Mouse (Mus musculus) MEL (cell line): ENCODE measurements around the gene Mrpl24. TPM values are rescaled to one million over a fixed set of nuclear protein-coding genes. Genes with fewer than 3 reads are reported as not detected.

Experiments
- DNase-seq: peaks from one replicate; pipeline ENCODE4 v3.0.0; 2011; ENCODE audit warnings: low read depth, low spot score
- H3K27ac ChIP-seq: 2 replicates; pipeline ENCODE4 v1.5.1; 2012; ENCODE audit warnings: low read depth, mild to moderate bottlenecking, control low read depth, low read length, moderate library complexity; ENCODE audit not compliant: control insufficient read depth
- H3K27me3 ChIP-seq, 2 experiments: fragments of 150-350 bp in 1 of 2; sonication (generic) in 1 of 2; 2 replicates each; pipeline ENCODE4 v1.6.1; 2012; ENCODE audit warnings: low read length in 2 of 2, mild to moderate bottlenecking in 2 of 2, improper control_type of control experiment in 1 of 2, moderate library complexity in 1 of 2; ENCODE audit not compliant: insufficient read depth in 2 of 2, control insufficient read depth in 1 of 2
- H3K36me3 ChIP-seq, 2 experiments: 2 replicates each; pipeline ENCODE4 v1.6.1; 2012 to 2014; ENCODE audit warnings: low read length in 2 of 2, improper control_type of control experiment in 1 of 2, inconsistent platforms in 1 of 2, mild to moderate bottlenecking in 1 of 2; ENCODE audit not compliant: insufficient read depth in 2 of 2, control insufficient read depth in 1 of 2
- H3K4me1 ChIP-seq, 2 experiments: fragments of 150-350 bp in 1 of 2; sonication (generic) in 1 of 2; 2 replicates each; pipeline ENCODE4 v1.6.1; 2012; ENCODE audit warnings: low read length in 2 of 2, improper control_type of control experiment in 1 of 2, mild to moderate bottlenecking in 1 of 2; ENCODE audit not compliant: insufficient read depth in 2 of 2, control insufficient read depth in 1 of 2
- H3K4me3 ChIP-seq, 2 experiments: fragments of 150-350 bp in 1 of 2; sonication (generic) in 1 of 2; 2 replicates each; pipeline ENCODE4 v1.5.1; 2012; ENCODE audit warnings: low read depth in 2 of 2, low read length in 2 of 2, mild to moderate bottlenecking in 2 of 2, moderate library complexity in 2 of 2, control low read depth in 1 of 2, improper control_type of control experiment in 1 of 2; ENCODE audit not compliant: control insufficient read depth in 1 of 2, insufficient read depth in 1 of 2
- H3K79me2 ChIP-seq: 2 replicates; pipeline ENCODE4 v1.6.1; 2012; ENCODE audit warnings: mild to moderate bottlenecking, low read length, moderate library complexity; ENCODE audit not compliant: control insufficient read depth, poor library complexity, insufficient read depth
- H3K9ac ChIP-seq: 2 replicates; pipeline ENCODE4 v1.6.1; 2012; ENCODE audit warnings: low read depth, mild to moderate bottlenecking, control low read depth, low read length, moderate library complexity; ENCODE audit not compliant: control insufficient read depth, poor library complexity, severe bottlenecking
- H3K9me3 ChIP-seq: fragments of 150-350 bp; sonication (generic); replicated peaks from 2 replicates; pipeline ENCODE4 v1.6.1; 2012; ENCODE audit warnings: mild to moderate bottlenecking, low read length, improper control_type of control experiment, moderate library complexity; ENCODE audit not compliant: insufficient read depth
- BHLHE40 ChIP-seq: IDR thresholded peaks from 2 replicates; pipeline ENCODE4 v1.6.1; 2012; ENCODE audit warnings: low read depth, mild to moderate bottlenecking, inconsistent platforms, low read length, improper control_type of control experiment, borderline replicate concordance
- CHD1 ChIP-seq: IDR thresholded peaks from 2 replicates; pipeline ENCODE4 v1.6.1; 2012; ENCODE audit warnings: low read depth, mild to moderate bottlenecking, inconsistent platforms, low read length, improper control_type of control experiment
- CHD2 ChIP-seq: IDR thresholded peaks from 2 replicates; pipeline ENCODE4 v1.6.1; 2011; ENCODE audit warnings: low read length, improper control_type of control experiment
- E2F4 ChIP-seq: IDR thresholded peaks from 2 replicates; pipeline ENCODE4 v1.6.1; 2011; ENCODE audit warnings: low read depth, low read length, improper control_type of control experiment, borderline replicate concordance
- ELF1 ChIP-seq: IDR thresholded peaks from 2 replicates; pipeline ENCODE4 v1.6.1; 2014; ENCODE audit warnings: low read depth, mild to moderate bottlenecking, inconsistent platforms, low read length, improper control_type of control experiment, moderate library complexity
- EP300 ChIP-seq, 2 experiments: IDR thresholded peaks; 2 replicates each; pipeline ENCODE4 v1.6.1; 2011; ENCODE audit warnings: improper control_type of control experiment in 2 of 2, low read length in 2 of 2, low read depth in 1 of 2, mild to moderate bottlenecking in 1 of 2
- GABPA ChIP-seq: IDR thresholded peaks from 2 replicates; pipeline ENCODE4 v1.6.1; 2012; ENCODE audit warnings: low read depth, mild to moderate bottlenecking, inconsistent platforms, low read length, improper control_type of control experiment, moderate library complexity
- HCFC1 ChIP-seq: IDR thresholded peaks from 2 replicates; pipeline ENCODE4 v1.6.1; 2012; ENCODE audit warnings: low read depth, mild to moderate bottlenecking, inconsistent platforms, low read length, improper control_type of control experiment, moderate library complexity
- JUND ChIP-seq: IDR thresholded peaks from 2 replicates; pipeline ENCODE4 v1.6.1; 2011; ENCODE audit warnings: low read depth, mild to moderate bottlenecking, improper control_type of control experiment, low read length
- KAT2A ChIP-seq: conservative IDR thresholded peaks from 2 replicates; pipeline ENCODE4 v1.6.1; 2012; ENCODE audit warnings: low read depth, low read length, improper control_type of control experiment, inconsistent platforms
- MAX ChIP-seq: IDR thresholded peaks from 2 replicates; pipeline ENCODE4 v1.6.1; 2011; ENCODE audit warnings: low read length, improper control_type of control experiment
- MXI1 ChIP-seq: IDR thresholded peaks from 2 replicates; pipeline ENCODE4 v1.6.1; 2011; ENCODE audit warnings: mild to moderate bottlenecking, low read depth, low read length, improper control_type of control experiment
- MYC ChIP-seq: IDR thresholded peaks from 2 replicates; pipeline ENCODE4 v1.6.1; 2011; ENCODE audit warnings: low read depth, mild to moderate bottlenecking, low read length, improper control_type of control experiment, moderate library complexity
- NELFE ChIP-seq: IDR thresholded peaks from 2 replicates; pipeline ENCODE4 v1.6.1; 2011; ENCODE audit warnings: low read depth, low read length, improper control_type of control experiment
- NRF1 ChIP-seq: IDR thresholded peaks from 2 replicates; pipeline ENCODE4 v1.6.1; 2014; ENCODE audit warnings: low read depth, mild to moderate bottlenecking, inconsistent platforms, low read length, improper control_type of control experiment, moderate library complexity; ENCODE audit not compliant: poor library complexity, insufficient read depth, severe bottlenecking
- POLR2A ChIP-seq, 2 experiments: IDR thresholded peaks; 2 replicates each; pipeline ENCODE4 v1.6.1; 2011 to 2012; ENCODE audit warnings: low read length in 2 of 2, mild to moderate bottlenecking in 2 of 2, control low read depth in 1 of 2, improper control_type of control experiment in 1 of 2, low read depth in 1 of 2, moderate library complexity in 1 of 2; ENCODE audit not compliant: control insufficient read depth in 1 of 2, insufficient read depth in 1 of 2, poor library complexity in 1 of 2
- POLR2AphosphoS2 ChIP-seq: IDR thresholded peaks from 2 replicates; pipeline ENCODE4 v1.6.1; 2011; ENCODE audit warnings: low read length, improper control_type of control experiment
- POLR2AphosphoS5 ChIP-seq: IDR thresholded peaks from 2 replicates; pipeline ENCODE4 v1.6.1; 2012; ENCODE audit warnings: low read depth, borderline replicate concordance, mild to moderate bottlenecking, inconsistent platforms, low read length, moderate library complexity, mixed read lengths
- SIN3A ChIP-seq: IDR thresholded peaks from 2 replicates; pipeline ENCODE4 v1.6.1; 2012; ENCODE audit warnings: low read length, improper control_type of control experiment, inconsistent platforms
- TBP ChIP-seq: IDR thresholded peaks from 2 replicates; pipeline ENCODE4 v1.8.0; 2011; ENCODE audit warnings: low read depth, low read length, improper control_type of control experiment
- TCF12 ChIP-seq: IDR thresholded peaks from 2 replicates; pipeline ENCODE4 v1.6.1; 2014; ENCODE audit warnings: low read depth, mild to moderate bottlenecking, inconsistent platforms, low read length, improper control_type of control experiment, moderate library complexity
- UBTF ChIP-seq: IDR thresholded peaks from 2 replicates; pipeline ENCODE4 v1.6.1; 2012; ENCODE audit warnings: low read depth, mild to moderate bottlenecking, inconsistent platforms, low read length, improper control_type of control experiment, moderate library complexity, borderline replicate concordance; ENCODE audit not compliant: insufficient read depth
- USF1 ChIP-seq: IDR thresholded peaks from 2 replicates; pipeline ENCODE4 v1.6.1; 2014; ENCODE audit warnings: low read depth, mild to moderate bottlenecking, inconsistent platforms, low read length, improper control_type of control experiment, moderate library complexity
- USF2 ChIP-seq, 2 experiments: IDR thresholded peaks; 2 replicates each; pipeline ENCODE4 v1.6.1; 2011 to 2012; ENCODE audit warnings: improper control_type of control experiment in 2 of 2, low read length in 2 of 2, borderline replicate concordance in 1 of 2, inconsistent platforms in 1 of 2, low read depth in 1 of 2, mild to moderate bottlenecking in 1 of 2; ENCODE audit not compliant: insufficient read depth in 1 of 2
- ZC3H11A ChIP-seq: IDR thresholded peaks from 2 replicates; pipeline ENCODE4 v1.6.1; 2012; ENCODE audit warnings: low read depth, mild to moderate bottlenecking, inconsistent platforms, low read length, improper control_type of control experiment
- ZKSCAN1 ChIP-seq: IDR thresholded peaks from 2 replicates; pipeline ENCODE4 v1.6.1; 2012; ENCODE audit warnings: low read depth, mild to moderate bottlenecking, inconsistent platforms, low read length, improper control_type of control experiment, moderate library complexity
- ZMIZ1 ChIP-seq: IDR thresholded peaks from 2 replicates; pipeline ENCODE4 v1.6.1; 2012; ENCODE audit warnings: low read depth, mild to moderate bottlenecking, inconsistent platforms, low read length, improper control_type of control experiment, moderate library complexity
- polyA plus RNA-seq, 2 experiments: library from polyadenylated mRNA; stranded (reverse) in 1 of 2; unstranded in 1 of 2; fragments of >175 nt in 1 of 2; fragments of >200 nt in 1 of 2; gene quantifications; 2 replicates each; pipeline versions ENCODE4 v1.2.1 to v1.2.4; 2012; ENCODE audit warnings: low replicate concordance in 2 of 2, low read depth in 1 of 2; ENCODE audit not compliant: insufficient read length in 2 of 2, insufficient read depth in 1 of 2, missing spikeins in 1 of 2
- total RNA-seq: library from RNA; depleted of rRNA; stranded (reverse); fragments of 300-350 nt; gene quantifications from 2 replicates; pipeline ENCODE4 v1.2.3, GENCODE M21; 2012

The Mrpl24 gene
- total and polyA plus RNA-seq, 3 experiments, result 59.5 to 77.3 TPM; not detected in 1

DNA sequence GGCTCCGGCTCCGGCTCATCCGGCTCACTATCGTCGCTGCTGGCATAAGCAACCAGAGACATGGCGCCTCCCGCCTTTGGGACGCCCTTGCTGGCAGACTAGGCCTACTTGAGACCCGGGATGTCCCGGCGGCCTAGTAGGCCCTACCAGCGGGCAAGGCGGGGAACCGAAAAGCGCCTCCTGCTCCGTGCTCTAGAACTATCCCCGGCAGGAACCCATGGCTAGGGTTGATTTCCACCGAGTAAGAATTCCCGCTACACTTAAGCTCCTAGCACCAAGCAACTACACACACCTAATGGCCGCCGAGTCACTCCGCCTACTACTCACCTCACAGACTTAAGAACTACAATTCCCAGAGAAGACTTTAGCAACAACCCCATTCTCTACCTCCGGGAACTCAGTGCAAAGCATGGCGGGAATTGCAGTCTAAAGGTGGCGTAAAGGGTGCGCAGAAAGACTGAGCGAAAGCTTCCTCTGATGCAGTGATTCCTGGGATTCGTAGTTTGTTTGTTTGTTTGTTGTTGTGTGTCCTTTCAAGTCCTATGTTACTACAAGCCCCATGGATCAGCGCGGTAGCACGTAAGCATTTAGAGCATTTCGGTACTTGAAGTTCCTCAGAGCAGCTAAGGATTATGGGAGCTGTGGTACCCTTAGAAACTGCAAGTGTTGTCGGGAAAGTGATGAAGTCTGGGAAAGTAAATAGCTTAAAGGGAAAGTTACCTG is 33.9 kb upstream of the Mrpl24 start, which contains the start of gene Prcc:
TSS of gene Prcc (minus strand) at position 328 of the 723 bp plus-strand sequence.
- DNase-seq, result peak; percentile 99
- Histone ChIP-seq H3K79me2 (peaks cover 34% of the 10 kb centered on the region), H3K4me1 (peaks cover 3 to 19% of the 10 kb centered on the region in 2 experiments; a peak in 3 of 4 replicates), H3K4me3 (peak within 1 kb of the TSS; percentile 47 to 93), H3K27ac (peak within 1 kb of the TSS; percentile 82), H3K36me3 (peaks cover 2 to 16% of the 10 kb centered on the region in 2 experiments; a peak in 3 of 4 replicates), H3K9ac (peak within 1 kb of the TSS; percentile 98), H3K27me3 (no peaks in the 10 kb centered on the region)
- TF ChIP-seq KAT2A, result peak; percentile 100
- TF ChIP-seq NRF1, result peak; percentile 71
- TF ChIP-seq BHLHE40, result no peak
- TF ChIP-seq GABPA, result peak; percentile 28; the same call in 1 of the 2 replicates
- peak; percentile 98 for TF ChIP-seq HCFC1
- TF ChIP-seq USF1, result peak; percentile 2; the same call in 1 of the 2 replicates
- peak; percentile 99 for TF ChIP-seq UBTF
- no peak; the same call in 1 of the 2 replicates for TF ChIP-seq ZKSCAN1
- no peak for TF ChIP-seq USF2 (IDR thresholded peaks at IDR 0.05; ENCODE audit: borderline replicate concordance in 1 of 2, insufficient read depth in 1 of 2, low read depth in 1 of 2, low read length in 2 of 2)
- peak; percentile 69 for TF ChIP-seq TBP
- no peak for TF ChIP-seq EP300 (IDR thresholded peaks at IDR 0.05; ENCODE audit: low read depth in 1 of 2, low read length in 2 of 2)
- peak; percentile 73; the same call in 1 of the 2 replicates for TF ChIP-seq POLR2AphosphoS2
- peak; percentile 78 for TF ChIP-seq MXI1
- TF ChIP-seq CHD1, result no peak
- peak; percentile 99 for TF ChIP-seq SIN3A
- no peak for TF ChIP-seq JUND
- TF ChIP-seq ZC3H11A, result no peak
- TF ChIP-seq ELF1, result peak; percentile 89
- TF ChIP-seq NELFE, result 0 out of 2 replicates have a peak, but pooled peaks have one; percentile 42
- TF ChIP-seq ZMIZ1, result no peak
- TF ChIP-seq CHD2, result peak; percentile 80
- TF ChIP-seq TCF12, result peak; percentile 57; the same call in 1 of the 2 replicates
- peak; percentile 62 to 67; a peak in 3 of 4 replicates for TF ChIP-seq POLR2A (IDR thresholded peaks at IDR 0.05; ENCODE audit: control insufficient read depth in 1 of 2, insufficient read depth in 1 of 2, low read depth in 1 of 2, low read length in 2 of 2, poor library complexity in 1 of 2)
- TF ChIP-seq POLR2AphosphoS5, result no peak
- no peak for TF ChIP-seq E2F4
- TF ChIP-seq MYC, result peak; percentile 94
- no peak for TF ChIP-seq MAX
- TF ChIP-seq, all 39 proteins: peak for 16
- no peaks in the 10 kb centered on the region for H3K9me3 ChIP-seq
